Mouse (Mus musculus) lung, postnatal 36 days (tissue): ENCODE measurements at regions not wholly inside any gene's neighbourhood (a gene's known extent, or its start where the extent isn't known, plus 50 kb on each side); places are given as distances from the start of the nearest gene placed in this dataset.
"Not testable (repeated sequence)": the region's sequence is repeated elsewhere in the genome, so short reads cannot be mapped to it uniquely, and the experiment has no call there.

ENCODE experiments used
- DNase-seq: peaks from one replicate; pipeline ENCODE4 v3.0.0; 2022; ENCODE audit warnings: mixed read lengths

DNA sequence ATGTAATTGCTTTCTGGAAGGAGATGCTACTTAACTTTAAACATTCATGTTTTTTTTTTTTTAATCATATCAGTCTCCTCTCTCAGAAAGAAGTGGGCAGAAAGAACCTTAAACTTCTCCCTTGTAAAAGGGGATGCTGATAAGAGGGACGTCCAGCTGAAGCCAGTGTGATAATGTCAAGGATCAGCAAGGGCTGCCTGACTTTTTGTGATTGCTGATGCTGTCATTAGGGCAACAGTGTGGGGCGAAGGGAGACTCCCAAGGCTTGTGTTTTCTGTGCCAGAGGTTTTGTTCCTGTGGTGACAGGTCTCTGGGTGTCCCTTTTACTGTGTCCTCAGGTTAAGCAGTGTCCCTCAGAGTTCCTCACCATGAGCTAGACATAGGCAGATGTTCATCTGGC lies 61.8 kb upstream of the Prkar2b start:
- no peak for DNase-seq

DNA sequence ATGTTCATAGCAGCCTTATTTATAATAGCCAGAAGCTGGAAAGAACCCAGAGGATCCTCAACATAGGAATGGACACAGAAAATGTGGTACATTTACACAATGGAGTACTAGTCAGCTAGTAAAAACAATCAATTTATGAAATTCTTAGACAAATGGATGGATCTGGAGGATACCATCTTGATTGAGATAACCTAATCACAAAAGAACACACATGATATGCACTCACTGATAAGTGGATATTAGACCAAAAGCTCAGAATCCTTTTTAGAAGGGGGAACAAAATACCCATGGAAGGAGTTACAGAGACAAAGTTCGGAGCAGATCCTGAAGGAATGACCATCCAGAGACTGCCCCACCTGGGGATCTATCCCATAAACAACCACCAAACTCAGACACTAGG lies 60.9 kb upstream of the Prkar2b start:
- not testable (repeated sequence) for DNase-seq

DNA sequence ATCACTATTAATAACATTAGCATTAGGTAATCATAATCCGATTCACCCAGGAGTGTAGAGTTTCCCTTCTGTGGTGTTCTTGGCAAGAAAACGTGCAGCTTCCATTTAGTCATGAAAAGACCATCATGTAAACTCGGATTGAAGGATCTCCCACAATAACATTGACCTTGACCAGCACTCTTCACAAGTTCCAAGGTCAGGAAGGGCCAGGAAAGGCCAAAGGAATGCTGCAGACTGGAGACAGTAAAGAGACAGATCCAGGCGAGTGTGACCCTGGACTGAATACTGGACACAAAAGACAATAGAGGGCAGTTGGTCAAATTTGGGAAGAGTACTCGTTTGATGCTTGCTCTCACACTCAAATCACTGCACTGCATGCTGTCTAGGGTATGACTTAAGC lies 51.6 kb upstream of the Prkar2b start:
- no peak for DNase-seq

DNA sequence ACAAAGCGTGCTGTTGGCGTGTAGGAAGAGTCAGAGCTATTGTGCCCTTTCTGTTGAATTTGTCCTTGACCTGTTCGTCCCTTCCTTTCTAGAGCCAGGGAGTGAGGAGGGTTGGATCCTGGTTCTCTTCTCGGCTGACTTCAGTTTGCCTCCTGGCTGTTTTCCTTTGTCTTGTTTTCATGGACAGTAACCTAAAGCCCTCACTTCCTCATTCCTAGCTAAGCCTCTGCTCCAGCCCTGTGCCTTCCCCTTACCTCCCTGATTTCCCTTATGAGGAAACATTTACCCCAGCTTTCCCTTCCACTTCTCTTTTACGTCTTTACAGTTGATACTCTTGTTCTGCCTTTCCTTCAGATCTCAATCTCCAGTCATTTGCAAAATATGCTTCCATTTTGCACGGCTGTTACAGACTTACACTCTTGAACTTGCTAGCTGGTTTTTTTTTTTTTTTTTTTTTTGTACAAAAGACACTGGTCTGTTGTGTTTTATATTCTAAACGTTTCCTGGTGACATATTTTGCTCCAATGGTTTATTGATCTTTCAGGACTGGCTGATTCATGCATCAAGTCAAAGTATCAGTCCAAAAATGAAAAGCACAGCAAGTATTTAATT lies 50.5 kb upstream of the Prkar2b start:
- DNase-seq, result peak; percentile 17

DNA sequence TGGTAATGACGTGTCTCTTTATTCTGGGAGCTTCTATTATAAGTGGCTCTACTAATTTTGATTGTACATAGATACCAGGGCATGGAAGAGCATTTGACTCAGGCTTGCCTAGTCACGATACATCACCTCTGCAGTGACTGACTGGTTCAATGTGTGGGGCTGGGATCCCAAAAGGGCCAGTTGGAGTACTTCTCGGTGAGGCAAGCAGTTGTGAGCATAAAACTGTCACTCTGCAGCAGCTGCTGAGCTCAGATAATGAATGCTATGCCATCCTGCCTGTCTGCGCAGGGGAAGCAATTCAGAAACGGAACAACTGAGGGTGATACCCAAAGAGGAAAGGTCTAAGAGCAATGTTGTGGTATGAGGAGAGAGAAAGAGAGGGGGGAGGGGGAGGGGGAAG lies 49.8 kb upstream of the Prkar2b start:
- no peak for DNase-seq
